Mouse (Mus musculus) cortical plate, adult 2 months (tissue): ENCODE measurements around the gene Olfr798.

Source experiments
- CTCF ChIP-seq: fragments of 200-500 bp; IDR thresholded peaks from 2 replicates; pipeline ENCODE4 v1.5.1; 2011; ENCODE audit warnings: mild to moderate bottlenecking, control low read depth, low read length; ENCODE audit not compliant: insufficient read depth; ENCODE audit errors: extremely low read depth
- POLR2A ChIP-seq: fragments of 200-500 bp; IDR thresholded peaks from 2 replicates; pipeline ENCODE4 v1.6.1; 2011; ENCODE audit warnings: mild to moderate bottlenecking, low read length, control low read depth; ENCODE audit not compliant: insufficient read depth; ENCODE audit errors: extremely low read depth

DNA sequence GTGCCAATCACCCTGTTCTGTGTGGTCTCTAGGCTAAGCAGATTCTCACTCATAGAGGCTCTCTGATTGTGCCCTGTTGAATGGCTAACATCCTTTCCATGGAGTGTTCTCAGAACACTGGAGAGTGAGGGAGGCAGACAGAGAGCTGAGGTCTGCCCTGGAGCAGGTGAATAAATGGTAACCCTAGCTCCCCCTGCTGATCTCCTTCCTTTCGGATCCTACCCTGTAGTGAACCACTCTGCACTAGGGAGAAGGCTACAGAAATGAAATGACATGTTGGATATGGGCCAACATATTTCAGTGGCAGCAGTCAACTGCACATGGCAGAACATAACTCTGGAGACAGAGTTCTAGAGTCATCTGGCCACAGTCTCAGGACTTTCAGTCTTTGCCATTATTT, 6.0 kb downstream of the Olfr798 start:
- TF ChIP-seq CTCF (no peak), POLR2A (no peak)
